Mouse (Mus musculus) heart, embryonic 13.5 days (tissue): ENCODE measurements around the gene Jmjd1c. TPM values are rescaled to one million over a fixed set of nuclear protein-coding genes. Genes with fewer than 3 reads are reported as not detected.
"Not testable (repeated sequence)": the region's sequence is repeated elsewhere in the genome, so short reads cannot be mapped to it uniquely, and the experiment has no call there.

ENCODE experiments used
- ATAC-seq: fragments of 200-750 bp; cut with Nextera tagmentation; 2 replicates; pipeline ENCODE4 v1.8.0; 2017; ENCODE audit warnings: moderate TSS enrichment; ENCODE audit not compliant: insufficient number of reproducible peaks, low FRiP score, low TSS enrichment; ENCODE audit errors: extremely low read depth
- H3K27ac ChIP-seq: fragments of 300-500 bp; sonication (generic); replicated peaks from 2 replicates; pipeline ENCODE4 v1.5.1; 2015; ENCODE audit warnings: moderate library complexity, mild to moderate bottlenecking, inconsistent platforms
- H3K27me3 ChIP-seq: fragments of 300-500 bp; sonication (generic); replicated peaks from 2 replicates; pipeline ENCODE4 v1.6.1; 2015; ENCODE audit warnings: mild to moderate bottlenecking, inconsistent platforms
- H3K36me3 ChIP-seq: fragments of 300-500 bp; sonication (generic); 2 replicates; pipeline ENCODE4 v1.6.1; 2015; ENCODE audit warnings: mild to moderate bottlenecking, inconsistent platforms
- H3K4me1 ChIP-seq: fragments of 300-500 bp; sonication (generic); 2 replicates; pipeline ENCODE4 v1.6.1; 2015; ENCODE audit warnings: inconsistent platforms
- H3K4me2 ChIP-seq: fragments of 300-500 bp; sonication (generic); 2 replicates; pipeline ENCODE4 v1.6.1; 2015; ENCODE audit warnings: inconsistent platforms, mild to moderate bottlenecking, moderate library complexity
- H3K4me3 ChIP-seq: fragments of 300-500 bp; sonication (generic); 2 replicates; pipeline ENCODE4 v1.5.1; 2015; ENCODE audit warnings: moderate library complexity, mild to moderate bottlenecking, inconsistent platforms
- H3K9ac ChIP-seq: fragments of 300-500 bp; sonication (generic); 2 replicates; pipeline ENCODE4 v1.6.1; 2015; ENCODE audit warnings: inconsistent platforms, mild to moderate bottlenecking, moderate library complexity
- H3K9me3 ChIP-seq: fragments of 300-500 bp; sonication (generic); 2 replicates; pipeline ENCODE4 v1.6.1; 2016; ENCODE audit warnings: inconsistent platforms
- WGBS: fragments of 180-500 bp; shearing (Covaris S2); methylation state at CpG from one replicate; pipeline ENCODE4 v1.1.7; 2015; ENCODE audit warnings: mixed read lengths; 5-methylcytosine and 5-hydroxymethylcytosine counted together
- polyA plus RNA-seq: library from polyadenylated mRNA; unstranded; fragments of >200 nt; fragmentation: Nextera tagmentation; extraction: Ambion mirVana; gene quantifications from 2 replicates; pipeline ENCODE4 v1.2.1, GENCODE M21; 2015

Gene Jmjd1c
- polyA plus RNA-seq, 1 experiment from 2014 or later, result 30.3 TPM

DNA sequence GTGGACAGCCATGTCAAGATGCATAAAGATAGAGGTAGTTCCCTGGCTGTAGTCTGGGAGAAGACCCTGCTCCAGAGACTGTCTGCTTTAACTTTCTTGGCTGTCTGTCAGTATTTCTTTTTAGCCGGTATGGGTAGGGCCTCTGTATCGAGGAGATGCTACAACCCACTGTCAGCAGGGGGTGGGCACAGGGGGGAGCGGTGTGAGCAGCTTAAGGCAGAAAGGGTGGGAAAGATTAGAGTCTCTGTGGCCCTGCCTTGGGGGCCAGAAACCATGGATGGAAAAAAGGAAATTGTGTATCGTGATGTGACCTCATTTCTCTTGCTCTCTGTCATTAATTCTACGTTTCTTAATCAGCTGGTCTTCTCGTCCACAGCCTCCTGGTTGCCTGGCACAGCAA is 10.5 kb downstream of the Jmjd1c start:
- Histone ChIP-seq H3K36me3 (peaks cover 20% of the 10 kb centered on the region), H3K27ac (no peak overlapping the region), H3K27me3 (no peaks in the 10 kb centered on the region), H3K4me1 (peaks cover 96% of the 10 kb centered on the region), H3K4me3 (no peak overlapping the region), H3K9ac (0 out of 2 replicates have a peak overlapping the region, but pooled peaks have one; percentile 16), H3K9me3 (no peaks in the 10 kb centered on the region), H3K4me2 (no peak overlapping the region)
- no peak for ATAC-seq
- 61% methylated on average over 6 of the region's 6 CpGs for WGBS

GRCm38 (mm10) chr10:67107017-67107761 is 11.3 kb downstream of the Jmjd1c start:
- peaks cover 20% of the 10 kb centered on the region for H3K36me3 ChIP-seq
- 0 out of 2 replicates have a peak overlapping the region, but pooled peaks have one; percentile 12 for H3K9ac ChIP-seq
- no peak overlapping the region for H3K4me2 ChIP-seq
- H3K4me3 ChIP-seq, result no peak overlapping the region
- WGBS, result 66% methylated on average over 9 of the region's 9 CpGs
- H3K27me3 ChIP-seq, result no peaks in the 10 kb centered on the region
- H3K4me1 ChIP-seq, result peaks cover 96% of the 10 kb centered on the region
- no peaks in the 10 kb centered on the region for H3K9me3 ChIP-seq
- no peak overlapping the region for H3K27ac ChIP-seq
- ATAC-seq, result no peak

GRCm38 (mm10) chr10:67108096-67108495 is 12.2 kb downstream of the Jmjd1c start:
- Histone ChIP-seq H3K4me2 (no peak overlapping the region), H3K36me3 (peaks cover 20% of the 10 kb centered on the region), H3K9ac (no peak overlapping the region), H3K4me1 (peaks cover 92% of the 10 kb centered on the region), H3K9me3 (no peaks in the 10 kb centered on the region), H3K27me3 (no peaks in the 10 kb centered on the region), H3K4me3 (no peak overlapping the region), H3K27ac (no peak overlapping the region)
- WGBS, result 55% methylated on average over 9 of the region's 9 CpGs
- no peak for ATAC-seq

DNA sequence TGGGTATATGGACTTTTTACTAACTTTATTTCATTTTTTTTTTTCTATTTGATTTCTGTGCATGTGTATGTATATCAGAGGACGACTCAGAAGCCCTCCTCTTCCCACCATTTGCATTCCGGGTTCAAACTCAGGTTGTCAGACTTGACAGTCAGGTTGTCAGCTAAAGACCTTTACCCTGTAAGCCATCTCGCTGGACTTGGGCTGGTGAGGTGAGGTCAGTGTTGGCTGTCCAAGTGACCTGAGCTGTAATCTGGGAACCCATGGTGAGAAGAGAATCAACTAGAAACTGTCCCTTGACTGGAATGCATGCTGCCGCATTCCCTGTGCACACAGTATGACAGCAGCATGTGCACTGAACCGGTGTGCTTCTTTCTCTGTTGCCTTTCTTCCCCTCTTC is 13.7 kb downstream of the Jmjd1c start:
- peaks cover 24% of the 10 kb centered on the region for H3K36me3 ChIP-seq
- H3K9me3 ChIP-seq, result no peaks in the 10 kb centered on the region
- 80% methylated on average over 5 of the region's 5 CpGs for WGBS
- H3K9ac ChIP-seq, result no peak overlapping the region
- no peaks in the 10 kb centered on the region for H3K27me3 ChIP-seq
- H3K4me3 ChIP-seq, result no peak overlapping the region
- H3K4me1 ChIP-seq, result peaks cover 81% of the 10 kb centered on the region
- ATAC-seq, result no peak
- no peak overlapping the region for H3K27ac ChIP-seq
- no peak overlapping the region for H3K4me2 ChIP-seq

GRCm38 (mm10) chr10:67111044-67111798 is 15.3 kb downstream of the Jmjd1c start:
- Histone ChIP-seq H3K27ac (peak overlapping the region; percentile 48; the same call in 1 of the 2 replicates), H3K9me3 (no peaks in the 10 kb centered on the region), H3K4me2 (no peak overlapping the region), H3K4me3 (no peak overlapping the region), H3K4me1 (peaks cover 81% of the 10 kb centered on the region), H3K36me3 (peaks cover 24% of the 10 kb centered on the region), H3K27me3 (no peaks in the 10 kb centered on the region), H3K9ac (peak overlapping the region; percentile 21; the same call in 1 of the 2 replicates)
- no peak for ATAC-seq
- WGBS, result 69% methylated on average over 14 of the region's 14 CpGs

DNA sequence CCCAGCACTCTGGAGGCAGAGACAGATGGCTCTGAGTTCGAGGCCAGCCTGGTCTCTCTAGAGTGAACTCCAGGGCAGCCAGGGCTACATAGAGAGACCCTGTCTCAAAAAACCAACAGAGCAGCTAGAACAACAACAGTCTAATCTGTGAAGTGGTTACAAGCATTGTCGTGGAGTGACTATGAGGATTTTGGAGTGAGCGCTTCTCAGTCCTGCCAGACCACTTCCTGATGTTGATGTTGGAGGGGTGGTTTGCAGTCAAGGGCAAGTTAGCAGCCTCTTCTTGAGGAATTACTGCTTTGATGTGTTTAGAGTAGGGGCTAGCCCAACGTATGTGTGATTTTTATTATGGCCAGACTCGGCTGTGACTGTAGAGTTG is 15.9 kb downstream of the Jmjd1c start:
- H3K27ac ChIP-seq, result no peak overlapping the region
- no peak overlapping the region for H3K4me2 ChIP-seq
- no peak overlapping the region for H3K9ac ChIP-seq
- no peaks in the 10 kb centered on the region for H3K9me3 ChIP-seq
- no peaks in the 10 kb centered on the region for H3K27me3 ChIP-seq
- peaks cover 24% of the 10 kb centered on the region for H3K36me3 ChIP-seq
- WGBS, result 60% methylated on average over 5 of the region's 5 CpGs
- no peak for ATAC-seq
- no peak overlapping the region for H3K4me3 ChIP-seq
- peaks cover 81% of the 10 kb centered on the region for H3K4me1 ChIP-seq

- Histone ChIP-seq H3K36me3 (peaks cover 14% of the 10 kb centered on the region), H3K4me1 (peaks cover 75% of the 10 kb centered on the region)
- not testable (repeated sequence) for H3K4me2 ChIP-seq, H3K9me3 ChIP-seq, ATAC-seq, H3K9ac ChIP-seq, H3K27me3 ChIP-seq, H3K27ac ChIP-seq, H3K4me3 ChIP-seq
- 85% methylated on average over 5 of the region's 5 CpGs for WGBS
These were observed 17.0 kb downstream of the Jmjd1c start for GRCm38 (mm10) chr10:67112967-67113366.

DNA sequence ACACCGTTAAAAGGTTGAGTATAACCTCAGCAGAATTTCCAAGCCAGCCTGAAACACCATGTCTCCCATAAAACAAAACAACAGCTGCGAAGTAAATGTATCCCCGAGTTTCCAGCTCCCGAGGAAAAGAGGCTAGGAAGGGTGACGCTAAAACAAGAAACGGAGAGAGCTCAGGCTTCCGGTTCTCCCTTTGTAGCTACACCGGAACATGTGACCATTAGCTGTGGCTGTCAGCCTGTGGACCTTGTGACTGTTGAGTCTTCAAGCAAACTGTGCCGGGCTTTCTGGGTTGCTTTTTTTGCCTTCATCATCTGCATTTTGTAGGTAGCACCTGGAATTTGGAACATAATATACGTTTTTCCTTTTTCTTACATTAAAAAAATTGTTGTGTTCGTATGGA is 17.9 kb downstream of the Jmjd1c start:
- H3K4me3 ChIP-seq, result no peak overlapping the region
- peaks cover 7% of the 10 kb centered on the region for H3K36me3 ChIP-seq
- no peak overlapping the region for H3K27ac ChIP-seq
- ATAC-seq, result no peak
- no peaks in the 10 kb centered on the region for H3K27me3 ChIP-seq
- H3K9me3 ChIP-seq, result no peaks in the 10 kb centered on the region
- H3K4me2 ChIP-seq, result no peak overlapping the region
- peaks cover 70% of the 10 kb centered on the region for H3K4me1 ChIP-seq
- 80% methylated on average over 11 of the region's 11 CpGs for WGBS
- no peak overlapping the region for H3K9ac ChIP-seq

GRCm38 (mm10) chr10:67115115-67115514 is 19.2 kb downstream of the Jmjd1c start:
- H3K4me1 ChIP-seq, result peaks cover 72% of the 10 kb centered on the region

GRCm38 (mm10) chr10:67115666-67116091 is 19.8 kb downstream of the Jmjd1c start:
- Histone ChIP-seq H3K4me3 (no peak overlapping the region), H3K4me2 (peak overlapping the region; percentile 2; the same call in 1 of the 2 replicates), H3K4me1 (peaks cover 74% of the 10 kb centered on the region), H3K27me3 (no peaks in the 10 kb centered on the region), H3K9ac (peak overlapping the region; percentile 1; the same call in 1 of the 2 replicates), H3K27ac (peak overlapping the region; percentile 77), H3K36me3 (peaks cover 4% of the 10 kb centered on the region), H3K9me3 (no peaks in the 10 kb centered on the region)
- WGBS, result 19% methylated on average over 5 of the region's 5 CpGs
- peak; percentile 21; the same call in 1 of the 2 replicates for ATAC-seq

More at GRCm38 (mm10) chr10:67115115-67115514, 19.2 kb downstream of the Jmjd1c start:
- H3K27me3 ChIP-seq, result no peaks in the 10 kb centered on the region
- H3K9me3 ChIP-seq, result no peaks in the 10 kb centered on the region
- H3K4me2 ChIP-seq, result no peak overlapping the region
- no peak for ATAC-seq
- no peak overlapping the region for H3K4me3 ChIP-seq
- peak overlapping the region; percentile 77 for H3K27ac ChIP-seq
- H3K36me3 ChIP-seq, result peaks cover 4% of the 10 kb centered on the region
- H3K9ac ChIP-seq, result peak overlapping the region; percentile 41
- 12% methylated on average over 6 of the region's 6 CpGs for WGBS

- 75% methylated on average over 8 of the region's 8 CpGs for WGBS
- Histone ChIP-seq H3K27ac (peak overlapping the region; percentile 77), H3K9me3 (no peaks in the 10 kb centered on the region), H3K4me3 (no peak overlapping the region), H3K36me3 (peaks cover 4% of the 10 kb centered on the region), H3K4me1 (peaks cover 69% of the 10 kb centered on the region), H3K27me3 (no peaks in the 10 kb centered on the region), H3K4me2 (no peak overlapping the region), H3K9ac (peak overlapping the region; percentile 58; the same call in 1 of the 2 replicates)
- no peak for ATAC-seq
These were observed 20.3 kb downstream of the Jmjd1c start for GRCm38 (mm10) chr10:67116251-67116650.
